Mouse (Mus musculus) erythroblast, embryonic 14.5 days (primary cell): ENCODE results near the gene C7. TPM values are rescaled to one million over a fixed set of nuclear protein-coding genes. Genes with fewer than 3 reads are reported as not detected.

Source experiments
- H3K27me3 ChIP-seq: 2 replicates; pipeline ENCODE4 v1.6.1; 2012; ENCODE audit warnings: inconsistent platforms; ENCODE audit not compliant: control insufficient read depth
- H3K36me3 ChIP-seq: 2 replicates; pipeline ENCODE4 v1.6.1; 2012; ENCODE audit warnings: mild to moderate bottlenecking, inconsistent platforms; ENCODE audit not compliant: control insufficient read depth
- H3K4me1 ChIP-seq: 2 replicates; pipeline ENCODE4 v1.6.1; 2012; ENCODE audit warnings: inconsistent platforms; ENCODE audit not compliant: control insufficient read depth
- H3K4me3 ChIP-seq: replicated peaks from 2 replicates; pipeline ENCODE3; 2012; ENCODE audit warnings: moderate library complexity, mild to moderate bottlenecking, inconsistent platforms
- H3K9me3 ChIP-seq: 2 replicates; pipeline ENCODE4 v1.6.1; 2012; ENCODE audit warnings: low read length, inconsistent platforms, mixed read lengths; ENCODE audit not compliant: control insufficient read depth
- GATA1 ChIP-seq: IDR thresholded peaks from 2 replicates; pipeline ENCODE4 v1.6.1; 2012; ENCODE audit warnings: low read length, inconsistent platforms, mixed read lengths
- TAL1 ChIP-seq: IDR thresholded peaks from 3 replicates; pipeline ENCODE4 v1.6.1; 2012; ENCODE audit warnings: low read length, inconsistent platforms, mixed read lengths
- polyA plus RNA-seq: library from polyadenylated mRNA; stranded (reverse); fragments of >175 nt; gene quantifications from 2 replicates; pipeline ENCODE4 v1.2.3, GENCODE M21; 2012

The C7 gene
- polyA plus RNA-seq = not detected in 2 replicates

- no peaks in the 10 kb centered on the region for H3K36me3 ChIP-seq
- H3K4me3 ChIP-seq = no peak within 1 kb of the TSS
- TF ChIP-seq GATA1 (no peak), TAL1 (no peak)
- H3K4me1 ChIP-seq = no peaks in the 10 kb centered on the region
- H3K27me3 ChIP-seq = no peaks in the 10 kb centered on the region
- no peaks in the 10 kb centered on the region for H3K9me3 ChIP-seq
These were observed at the start of gene C7 for GRCm38 (mm10) chr15:5063635-5064034. Gene C7 (minus strand): TSS chr15:5063740.

GRCm38 (mm10) chr15:5112651-5113050 is 49.1 kb upstream of the C7 start:
- Histone ChIP-seq H3K36me3 (peaks cover 9% of the 10 kb centered on the region), H3K4me3 (peak overlapping the region; percentile 29), H3K27me3 (peaks cover 18% of the 10 kb centered on the region), H3K9me3 (no peaks in the 10 kb centered on the region), H3K4me1 (peaks cover 55% of the 10 kb centered on the region)
- TF ChIP-seq GATA1 (no peak), TAL1 (no peak)

- Histone ChIP-seq H3K36me3 (no peaks in the 10 kb centered on the region), H3K4me3 (no peak overlapping the region), H3K9me3 (no peaks in the 10 kb centered on the region), H3K4me1 (peaks cover 31% of the 10 kb centered on the region), H3K27me3 (peaks cover 36% of the 10 kb centered on the region)
- TF ChIP-seq TAL1 (no peak), GATA1 (no peak)
These were observed 45.1 kb upstream of the C7 start for GRCm38 (mm10) chr15:5108655-5109040.

- Histone ChIP-seq H3K9me3 (no peaks in the 10 kb centered on the region), H3K27me3 (peaks cover 36% of the 10 kb centered on the region), H3K4me3 (peak within 1 kb of the TSS; percentile 53), H3K4me1 (peaks cover 24% of the 10 kb centered on the region), H3K36me3 (no peaks in the 10 kb centered on the region)
- TF ChIP-seq GATA1 (no peak), TAL1 (no peak)
These were observed 44.4 kb upstream of the C7 start, which contains the start of gene Card6 for GRCm38 (mm10) chr15:5107686-5108654. Gene Card6 (minus strand): TSS chr15:5108539.

GRCm38 (mm10) chr15:5106293-5106692 is 42.8 kb upstream of the C7 start:
- H3K27me3 ChIP-seq = peaks cover 38% of the 10 kb centered on the region
- TF ChIP-seq TAL1 (no peak), GATA1 (no peak)
- peaks cover 10% of the 10 kb centered on the region for H3K4me1 ChIP-seq
- no peak overlapping the region for H3K4me3 ChIP-seq
- no peaks in the 10 kb centered on the region; the same call in 1 of the 2 replicates for H3K36me3 ChIP-seq
- H3K9me3 ChIP-seq = no peaks in the 10 kb centered on the region

GRCm38 (mm10) chr15:5105891-5106290 is 42.4 kb upstream of the C7 start:
- no peak for TF ChIP-seq TAL1
- no peak for TF ChIP-seq GATA1
- peaks cover 38% of the 10 kb centered on the region for H3K27me3 ChIP-seq
- no peaks in the 10 kb centered on the region for H3K9me3 ChIP-seq
- H3K36me3 ChIP-seq = no peaks in the 10 kb centered on the region; the same call in 1 of the 2 replicates
- no peak overlapping the region for H3K4me3 ChIP-seq
- H3K4me1 ChIP-seq = peaks cover 10% of the 10 kb centered on the region

GRCm38 (mm10) chr15:5102312-5102711 is 38.8 kb upstream of the C7 start:
- Histone ChIP-seq H3K9me3 (no peaks in the 10 kb centered on the region), H3K36me3 (no peaks in the 10 kb centered on the region; the same call in 1 of the 2 replicates), H3K27me3 (peaks cover 16% of the 10 kb centered on the region), H3K4me3 (no peak overlapping the region), H3K4me1 (peaks cover 10% of the 10 kb centered on the region)
- TF ChIP-seq TAL1 (no peak), GATA1 (no peak)

- H3K4me1 ChIP-seq = peaks cover 10% of the 10 kb centered on the region
These were observed 33.8 kb upstream of the C7 start for GRCm38 (mm10) chr15:5097376-5097775.

GRCm38 (mm10) chr15:5095534-5096301 is 32.2 kb upstream of the C7 start:
- peaks cover 10% of the 10 kb centered on the region for H3K4me1 ChIP-seq
- TF ChIP-seq GATA1 (no peak), TAL1 (no peak)

More at GRCm38 (mm10) chr15:5097376-5097775, 33.8 kb upstream of the C7 start:
- Histone ChIP-seq H3K9me3 (no peaks in the 10 kb centered on the region), H3K36me3 (no peaks in the 10 kb centered on the region; the same call in 1 of the 2 replicates), H3K27me3 (peaks cover 2% of the 10 kb centered on the region; the same call in 1 of the 2 replicates), H3K4me3 (no peak overlapping the region)
- TF ChIP-seq GATA1 = no peak
- no peak for TF ChIP-seq TAL1

More at GRCm38 (mm10) chr15:5095534-5096301, 32.2 kb upstream of the C7 start:
- no peak overlapping the region for H3K4me3 ChIP-seq
- H3K9me3 ChIP-seq = no peaks in the 10 kb centered on the region
- H3K36me3 ChIP-seq = no peaks in the 10 kb centered on the region; the same call in 1 of the 2 replicates
- no peaks in the 10 kb centered on the region for H3K27me3 ChIP-seq
